11 mouse cellular contexts compared by ENCODE assay signal in the genomic region with DNA sequence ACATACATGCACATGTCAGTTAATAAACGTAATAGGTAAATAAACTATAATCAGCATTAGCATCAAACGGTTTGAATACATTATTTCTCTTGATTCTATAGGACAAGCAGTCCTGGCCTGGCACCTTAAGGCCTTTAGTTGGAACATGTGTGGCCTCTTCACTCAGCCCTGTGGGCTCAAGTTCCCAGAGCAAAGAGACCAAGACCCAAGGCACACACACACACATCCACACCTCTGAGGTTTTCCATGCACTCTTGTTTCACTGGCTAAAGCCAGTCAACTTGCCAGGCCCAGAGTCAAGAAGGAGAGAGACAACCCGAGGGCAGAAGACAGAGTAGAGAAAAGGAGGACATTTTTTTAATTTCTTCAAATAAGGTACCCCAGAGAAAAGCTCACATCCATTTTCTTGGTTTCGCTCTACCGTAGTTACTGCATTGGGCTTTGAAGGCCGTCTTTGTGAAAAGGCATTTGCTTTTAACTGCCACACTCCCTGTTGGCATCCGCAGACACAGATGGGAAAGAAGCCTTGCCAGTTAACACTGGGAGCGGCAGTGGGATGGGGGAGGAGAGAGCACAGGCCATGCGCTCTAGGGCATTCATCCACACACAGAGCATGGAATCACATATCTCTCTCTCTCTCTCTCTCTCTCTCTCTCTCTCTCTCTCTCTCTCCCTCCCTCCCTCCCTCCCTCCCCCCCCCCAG. TPM values are rescaled to one million over a fixed set of nuclear protein-coding genes. Genes with fewer than 3 reads are reported as not detected.
DNase-seq lines count a peak whose midpoint lies in the region; ATAC-seq and TF ChIP-seq lines count a peak whose summit lies in the region.
"Had no signal": no experiment of that assay in that cellular context is flagged by ENCODE, and none has a peak within 500 bp of the region (broad histone marks: within the 10 kb centered on the region; RNA-seq: fewer than 3 reads in every experiment).

No protein-coding gene starts in this region.

- peak; percentile 47; the same call in 1 of the 2 replicates for ATAC-seq in intestine, embryonic 15.5 days
- ATAC-seq in intestine, embryonic 16.5 days, result no peak
- ATAC-seq in hindbrain, embryonic 15.5 days (ENCODE audit: low FRiP score, low read depth), result peak; percentile 87
- ATAC-seq in intestine, postnatal 0 days, result no peak

- no peak for TF ChIP-seq EP300 in MEL (IDR thresholded peaks at IDR 0.05; ENCODE audit: low read depth in 1 of 2, low read length in 2 of 2)

- H3K4me1 ChIP-seq in intestine, embryonic 15.5 days (replicated peaks), result peaks cover 12% of the 10 kb centered on the region; the same call in 1 of the 2 replicates
- peaks cover 11% of the 10 kb centered on the region; the same call in 1 of the 2 replicates for H3K4me1 ChIP-seq in intestine, embryonic 16.5 days (ENCODE audit: control insufficient read depth, insufficient read depth, low read length)
- H3K4me1 ChIP-seq in MEL (ENCODE audit: control insufficient read depth in 1 of 2, insufficient read depth in 2 of 2, low read length in 2 of 2), result peaks cover 44 to 67% of the 10 kb centered on the region in 2 experiments
- peaks cover 17% of the 10 kb centered on the region; the same call in 1 of the 2 replicates for H3K4me1 ChIP-seq in hindbrain, embryonic 15.5 days (replicated peaks)
- 0 out of 2 replicates have a peak, but pooled peaks cover 15% of the 10 kb centered on the region for H3K4me1 ChIP-seq in intestine, postnatal 0 days (replicated peaks; ENCODE audit: control insufficient read depth, insufficient read depth, low read length)

- no peaks in the 10 kb centered on the region for H3K36me3 ChIP-seq in intestine, embryonic 15.5 days
- H3K36me3 ChIP-seq in intestine, embryonic 16.5 days (ENCODE audit: control insufficient read depth, insufficient read depth, low read length), result no peaks in the 10 kb centered on the region
- H3K36me3 ChIP-seq in MEL (ENCODE audit: control insufficient read depth in 1 of 2, insufficient read depth in 2 of 2, low read length in 2 of 2), result peaks cover 16 to 71% of the 10 kb centered on the region in 2 experiments
- H3K36me3 ChIP-seq in hindbrain, embryonic 15.5 days, result no peaks in the 10 kb centered on the region
- H3K36me3 ChIP-seq in intestine, postnatal 0 days (ENCODE audit: control insufficient read depth, insufficient read depth), result no peaks in the 10 kb centered on the region

- peak in 1 of 2 experiments; percentile 16; a peak in 1 of 4 replicates for TF ChIP-seq POLR2A in MEL (IDR thresholded peaks at IDR 0.05; ENCODE audit: control insufficient read depth in 1 of 2, insufficient read depth in 1 of 2, low read depth in 1 of 2, low read length in 2 of 2, poor library complexity in 1 of 2)

- no peak overlapping the region for H3K4me2 ChIP-seq in intestine, embryonic 15.5 days (replicated peaks)
- no peak overlapping the region for H3K4me2 ChIP-seq in intestine, embryonic 16.5 days (ENCODE audit: low read depth, low read length)
- no peak overlapping the region for H3K4me2 ChIP-seq in hindbrain, embryonic 15.5 days
- H3K4me2 ChIP-seq in intestine, postnatal 0 days (replicated peaks; ENCODE audit: low read depth), result no peak overlapping the region

- no peaks in the 10 kb centered on the region for H3K27me3 ChIP-seq in intestine, embryonic 15.5 days (replicated peaks)
- H3K27me3 ChIP-seq in intestine, embryonic 16.5 days (replicated peaks; ENCODE audit: control insufficient read depth, insufficient read depth, low read length), result no peaks in the 10 kb centered on the region
- H3K27me3 ChIP-seq in MEL (ENCODE audit: control insufficient read depth in 1 of 2, insufficient read depth in 2 of 2, low read length in 2 of 2), result no peaks in the 10 kb centered on the region
- no peaks in the 10 kb centered on the region for H3K27me3 ChIP-seq in hindbrain, embryonic 15.5 days
- H3K27me3 ChIP-seq in intestine, postnatal 0 days (replicated peaks; ENCODE audit: control insufficient read depth, insufficient read depth, low read length), result no peaks in the 10 kb centered on the region

- 80% methylated on average over 9 of the region's 9 CpGs for WGBS in intestine, embryonic 15.5 days
- 81% methylated on average over 9 of the region's 9 CpGs for WGBS in intestine, embryonic 16.5 days
- 46% methylated on average over 9 of the region's 9 CpGs for WGBS in hindbrain, embryonic 15.5 days
- WGBS in intestine, postnatal 0 days, result 83% methylated on average over 9 of the region's 9 CpGs

- no peak overlapping the region for H3K9ac ChIP-seq in intestine, embryonic 15.5 days
- no peak overlapping the region for H3K9ac ChIP-seq in intestine, embryonic 16.5 days (ENCODE audit: low read depth, low read length)
- peak overlapping the region; percentile 54 for H3K9ac ChIP-seq in MEL (ENCODE audit: control insufficient read depth, low read depth, low read length, poor library complexity, severe bottlenecking)
- H3K9ac ChIP-seq in hindbrain, embryonic 15.5 days, result no peak overlapping the region
- H3K9ac ChIP-seq in intestine, postnatal 0 days (ENCODE audit: low read depth, low read length), result no peak overlapping the region

- H3K27ac ChIP-seq in intestine, embryonic 15.5 days, result no peak overlapping the region
- H3K27ac ChIP-seq in intestine, embryonic 16.5 days (ENCODE audit: low read length), result no peak overlapping the region
- peak overlapping the region; percentile 94 for H3K27ac ChIP-seq in MEL (ENCODE audit: control insufficient read depth, low read depth, low read length)
- H3K27ac ChIP-seq in hindbrain, embryonic 15.5 days (replicated peaks), result peak overlapping the region; percentile 31; the same call in 1 of the 2 replicates
- no peak overlapping the region for H3K27ac ChIP-seq in intestine, postnatal 0 days (ENCODE audit: low read depth, low read length)

- no peak for TF ChIP-seq RAD21 in MEL (IDR thresholded peaks at IDR 0.05; ENCODE audit: low read depth, low read length)

- DNase-seq in MEL (ENCODE audit: low read depth, low spot score), result peak; percentile 57
- DNase-seq in cerebellum, adult 8-10 months, result peak; percentile 69
- DNase-seq in spleen, adult 12 weeks (ENCODE audit: low spot score), result no peak
- DNase-seq in kidney, adult 18-20 months, result no peak
- DNase-seq: adrenal gland, adult 8-10 months; kidney, adult 8-10 months; lung, postnatal 10 days had no signal

- H3K9me3 ChIP-seq in intestine, embryonic 15.5 days, result no peaks in the 10 kb centered on the region
- H3K9me3 ChIP-seq in intestine, embryonic 16.5 days (ENCODE audit: control insufficient read depth, low read length), result no peaks in the 10 kb centered on the region
- H3K9me3 ChIP-seq in MEL (replicated peaks; ENCODE audit: insufficient read depth, low read length), result no peaks in the 10 kb centered on the region
- H3K9me3 ChIP-seq in hindbrain, embryonic 15.5 days, result no peaks in the 10 kb centered on the region
- no peaks in the 10 kb centered on the region for H3K9me3 ChIP-seq in intestine, postnatal 0 days (ENCODE audit: control insufficient read depth)

- peaks cover 75% of the 10 kb centered on the region for H3K79me2 ChIP-seq in MEL (ENCODE audit: control insufficient read depth, insufficient read depth, low read length, poor library complexity)

- H3K4me3 ChIP-seq in intestine, embryonic 15.5 days (replicated peaks), result no peak overlapping the region
- no peak overlapping the region for H3K4me3 ChIP-seq in intestine, embryonic 16.5 days (ENCODE audit: low read length)
- 0 out of 4 replicates have a peak overlapping the region, but pooled peaks of 1 of the 2 experiments have one; percentile 4 for H3K4me3 ChIP-seq in MEL (ENCODE audit: control insufficient read depth in 1 of 2, insufficient read depth in 1 of 2, low read depth in 2 of 2, low read length in 2 of 2)
- H3K4me3 ChIP-seq in hindbrain, embryonic 15.5 days, result no peak overlapping the region
- H3K4me3 ChIP-seq in intestine, postnatal 0 days (ENCODE audit: low read depth, low read length), result no peak overlapping the region

- no peak for TF ChIP-seq CTCF in MEL (IDR thresholded peaks at IDR 0.05 in 2 of 3, conservative IDR thresholded peaks at IDR 0.05 in 1 of 3; ENCODE audit: control insufficient read depth in 1 of 3, insufficient read depth in 1 of 3, low read depth in 2 of 3, low read length in 3 of 3, poor library complexity in 1 of 3, severe bottlenecking in 1 of 3)
- no peak for TF ChIP-seq CTCF in intestine, postnatal 0 days (IDR thresholded peaks at IDR 0.05; ENCODE audit: low read depth)

TF ChIP-seq in MEL, 35 proteins besides CTCF, POLR2A, EP300 and RAD21:
- no peak for TF ChIP-seq ZKSCAN1 (IDR thresholded peaks at IDR 0.05; ENCODE audit: low read depth, low read length)
- TF ChIP-seq TCF12 (IDR thresholded peaks at IDR 0.05; ENCODE audit: low read depth, low read length), result no peak
- no peak for TF ChIP-seq POLR2AphosphoS2 (IDR thresholded peaks at IDR 0.05; ENCODE audit: low read length)
- TF ChIP-seq MAZ (IDR thresholded peaks at IDR 0.05; ENCODE audit: low read depth, low read length), result no peak
- no peak for TF ChIP-seq E2F4 (IDR thresholded peaks at IDR 0.05; ENCODE audit: borderline replicate concordance, low read depth, low read length)
- TF ChIP-seq MAX (IDR thresholded peaks at IDR 0.05; ENCODE audit: low read length), result no peak
- no peak for TF ChIP-seq MYB (IDR thresholded peaks at IDR 0.05; ENCODE audit: low read depth, low read length)

RNA-seq across cellular contexts. Expression of a gene that starts 22.2 kb away (rescaled TPM):
- 12.8 and 13.0 TPM in 2 replicates for polyA plus RNA-seq in intestine, embryonic 15.5 days (2015; fragmentation: Nextera tagmentation; extraction: Ambion mirVana)
- polyA plus RNA-seq in intestine, embryonic 16.5 days (2015; fragmentation: Nextera tagmentation; extraction: Ambion mirVana), result 14.9 and 15.0 TPM in 2 replicates
- 44.8 and 57.4 TPM in 2 replicates for total RNA-seq in MEL (2012; rRNA removed)
- polyA plus RNA-seq in MEL (2012; ENCODE audit: insufficient read depth in 1 of 2, insufficient read length in 2 of 2, low read depth in 1 of 2, low replicate concordance in 2 of 2, missing spikeins in 1 of 2), result 10 to 100 TPM in 1 of 2 experiments, not detected in 1; 61.1 TPM
- 8.3 and 8.8 TPM in 2 replicates for polyA plus RNA-seq in hindbrain, embryonic 15.5 days (2015; fragmentation: Nextera tagmentation; extraction: Ambion mirVana)
- 12.4 and 14.7 TPM in 2 replicates for polyA plus RNA-seq in intestine, postnatal 0 days (2015; fragmentation: Nextera tagmentation; extraction: Ambion mirVana)

Comparison
In these comparisons a context has a peak if more than half of its experiments do, and no peak if none do; other contexts are left out.
1. ATAC-seq: peak in intestine, embryonic 15.5 days (single experiment) and hindbrain, embryonic 15.5 days (single experiment); none in intestine, embryonic 16.5 days (single experiment) and intestine, postnatal 0 days (single experiment).
2. H3K27ac ChIP-seq: peak in MEL (single experiment) and hindbrain, embryonic 15.5 days (single experiment); none in intestine, embryonic 15.5 days (single experiment), intestine, embryonic 16.5 days (single experiment) and intestine, postnatal 0 days (single experiment).
3. DNase-seq: peak in MEL (single experiment) and cerebellum, adult 8-10 months (single experiment); none in spleen, adult 12 weeks (single experiment) and kidney, adult 18-20 months (single experiment).